Mouse (Mus musculus) gastrocnemius, postnatal 36 days (tissue): ENCODE measurements around the gene Krt14. TPM values are rescaled to one million over a fixed set of nuclear protein-coding genes. Genes with fewer than 3 reads are reported as not detected.

Experiments used
- DNase-seq, 2 experiments: peaks; one replicate each; pipeline ENCODE4 v3.0.0; 2022
- intact Hi-C: fragments of 180-260 bp; cut with DNase I; formaldehyde crosslinking; loops from one replicate; pipeline ENCODE4 v1.15.1; 2025
- total RNA-seq, 2 experiments: library from RNA; stranded (reverse); gene quantifications; 2 replicates each; pipeline ENCODE4 v1.2.3; 2021

Gene Krt14
- total RNA-seq, 2 experiments from 2014 or later = not detected

GRCm38 (mm10) chr11:100168765-100169762, 38.3 kb downstream of the Krt14 start:
- peak; percentile 46 to 57 for DNase-seq
- intact Hi-C loops = loop anchor here (5.0 kb wide), 3 partner anchors 113 to 707 kb away; no protein-coding TSS in a partner anchor

DNA sequence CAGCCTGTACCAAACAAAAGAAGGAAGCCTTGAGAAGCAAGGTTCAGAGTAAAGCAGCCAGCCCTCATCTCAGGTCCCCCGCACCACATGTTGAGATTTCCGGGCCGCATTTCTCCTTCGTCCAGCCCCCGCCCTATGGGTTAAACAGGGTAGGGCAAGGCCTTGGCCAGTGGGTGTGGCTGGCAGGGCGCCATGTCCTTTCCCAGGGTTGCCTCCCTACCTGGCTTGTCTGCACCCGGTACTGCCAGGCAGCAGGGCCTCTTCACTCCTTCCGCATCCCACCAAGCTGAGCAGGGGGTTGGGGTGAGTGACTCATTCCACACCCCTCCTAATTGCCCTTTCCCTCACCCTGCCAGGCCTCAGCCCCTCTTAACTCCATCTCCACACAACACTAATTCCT, 39.3 kb downstream of the Krt14 start:
- intact Hi-C loops = loop anchor here (5.0 kb wide), 3 partner anchors 114 to 706 kb away; no protein-coding TSS in a partner anchor
- no peak for DNase-seq

DNA sequence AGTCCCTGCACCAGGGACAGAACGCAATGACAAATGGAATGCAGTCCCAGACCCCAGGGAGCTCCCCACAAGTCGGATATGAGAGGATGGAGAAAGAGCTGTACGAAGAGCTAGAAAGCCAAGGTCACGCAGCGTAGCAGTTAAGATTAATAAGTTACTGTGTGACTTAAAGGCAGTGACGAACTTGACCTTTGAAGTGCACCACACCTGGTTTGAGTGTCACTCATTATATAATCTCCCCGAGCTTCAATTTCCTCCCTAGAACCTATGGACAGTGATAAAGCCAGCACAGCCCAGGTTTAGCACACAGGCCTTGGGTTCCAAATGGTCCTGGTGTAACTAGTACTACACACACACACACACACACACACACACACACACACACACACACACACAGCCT, 43.0 kb downstream of the Krt14 start:
- intact Hi-C loops = no loop called here

GRCm38 (mm10) chr11:100157908-100158477, 49.4 kb downstream of the Krt14 start:
- DNase-seq = no peak
- intact Hi-C loops = no loop called here

More for the DNA sequence above, 43.0 kb downstream of the Krt14 start:
- DNase-seq = no peak

- intact Hi-C loops = no loop called here
- no peak for DNase-seq
Observed at GRCm38 (mm10) chr11:100157331-100157730, 50.0 kb downstream of the Krt14 start.

DNA sequence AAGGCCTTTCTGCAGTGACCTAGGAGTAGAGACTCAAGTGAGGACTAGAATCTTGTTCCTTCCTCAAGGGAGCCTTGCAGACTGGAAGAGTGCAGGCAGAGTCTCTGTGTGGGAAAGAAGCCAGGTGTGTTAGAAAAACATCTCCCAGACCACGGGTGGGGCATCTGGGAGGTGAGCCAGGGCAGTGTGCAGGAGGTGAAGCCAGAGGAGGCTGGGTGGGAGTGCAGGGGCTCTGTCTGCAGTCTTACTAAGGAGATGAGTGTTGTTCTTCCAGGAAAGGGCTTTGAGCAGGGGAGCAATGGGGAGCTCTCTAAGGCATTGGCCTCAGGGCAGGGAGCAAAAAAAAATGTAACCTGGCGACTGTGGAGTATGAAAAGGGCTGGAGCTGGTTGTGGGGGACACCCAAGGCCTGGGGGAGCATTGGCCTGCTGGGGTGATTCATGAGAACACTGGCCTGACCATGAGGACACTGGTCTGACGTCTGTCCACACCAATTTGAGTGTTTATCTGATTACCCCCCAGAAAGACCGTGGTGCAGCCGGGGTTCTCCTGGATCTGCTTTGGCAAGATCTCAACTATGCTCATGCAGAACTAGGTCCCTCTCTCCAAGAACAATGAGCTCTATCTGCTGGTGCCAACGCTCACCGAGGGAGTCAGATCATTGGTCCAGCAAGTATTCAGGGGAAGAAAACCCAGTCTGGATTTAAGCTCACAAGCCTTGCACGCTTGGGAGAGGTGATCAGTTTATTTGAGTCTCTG, 51.7 kb downstream of the Krt14 start:
- intact Hi-C loops = no loop called here
- no peak for DNase-seq

Other genes with a start within 250 kb of the Krt14 start
- not detected for gene Krtap29-1, start 228.5 kb downstream of the Krt14 start, total RNA-seq
- not detected for gene Krtap16-1, start 221.0 kb downstream of the Krt14 start, total RNA-seq
- not detected for gene Krtap17-1, start 213.6 kb downstream of the Krt14 start, total RNA-seq
- gene Krt33a, start 191.3 kb downstream of the Krt14 start, total RNA-seq = not detected
- gene Krt33b, start 177.7 kb downstream of the Krt14 start, total RNA-seq = not detected
- gene Krt34, start 166.0 kb downstream of the Krt14 start, total RNA-seq = not detected
- gene Krt31, start 157.0 kb downstream of the Krt14 start, total RNA-seq = not detected
- gene Krt32, start 119.3 kb downstream of the Krt14 start, total RNA-seq = not detected
- gene Krt35, start 111.3 kb downstream of the Krt14 start, total RNA-seq = not detected
- not detected for gene Krt36, start 101.9 kb downstream of the Krt14 start, total RNA-seq
- gene Krt13, start 86.0 kb downstream of the Krt14 start, total RNA-seq = not detected
- not detected for gene Krt15, start 71.6 kb downstream of the Krt14 start, total RNA-seq
- gene Krt19, start 58.9 kb downstream of the Krt14 start, total RNA-seq = under 1 TPM; 0.41 to 0.57 TPM
- not detected for gene Krt9, start 14.3 kb downstream of the Krt14 start, total RNA-seq
- gene Krt16, start 41.4 kb upstream of the Krt14 start, total RNA-seq = not detected
- gene Krt17, start 53.5 kb upstream of the Krt14 start, total RNA-seq = under 1 TPM in 1 of 2 experiments, not detected in 1; 0.82 TPM
- not detected for gene Krt42, start 62.3 kb upstream of the Krt14 start, total RNA-seq
- 1,000 to 10,000 TPM in 1 of 2 experiments, 100 to 1,000 TPM in 1; 947 to 1,138 TPM for gene Eif1, start 112.3 kb upstream of the Krt14 start, total RNA-seq
- gene Gast, start 126.9 kb upstream of the Krt14 start, total RNA-seq = not detected
- gene Hap1, start 148.6 kb upstream of the Krt14 start, total RNA-seq = under 1 TPM in 1 of 2 experiments, not detected in 1; 0.23 TPM
- gene Jup, start 190.2 kb upstream of the Krt14 start, total RNA-seq = 10 to 100 TPM; 73.8 to 80.2 TPM
- 1 to 10 TPM; 3.6 to 4.1 TPM for gene P3h4, start 207.3 kb upstream of the Krt14 start, total RNA-seq
- 1 to 10 TPM; 5.1 to 6.5 TPM for gene Fkbp10, start 208.1 kb upstream of the Krt14 start, total RNA-seq
- gene Nt5c3b, start 234.3 kb upstream of the Krt14 start, total RNA-seq = 1 to 10 TPM; 7.5 to 8.1 TPM
- gene Klhl10, start 234.4 kb upstream of the Krt14 start, total RNA-seq = under 1 TPM; 0.22 to 0.26 TPM